Mouse (Mus musculus): Measurements from ENCODE around the gene 1700016D06Rik. TPM values are rescaled to one million over a fixed set of nuclear protein-coding genes. Genes with fewer than 3 reads are reported as not detected.

Gene 1700016D06Rik
- polyA plus RNA-seq, 1 experiment = not detected

DNA sequence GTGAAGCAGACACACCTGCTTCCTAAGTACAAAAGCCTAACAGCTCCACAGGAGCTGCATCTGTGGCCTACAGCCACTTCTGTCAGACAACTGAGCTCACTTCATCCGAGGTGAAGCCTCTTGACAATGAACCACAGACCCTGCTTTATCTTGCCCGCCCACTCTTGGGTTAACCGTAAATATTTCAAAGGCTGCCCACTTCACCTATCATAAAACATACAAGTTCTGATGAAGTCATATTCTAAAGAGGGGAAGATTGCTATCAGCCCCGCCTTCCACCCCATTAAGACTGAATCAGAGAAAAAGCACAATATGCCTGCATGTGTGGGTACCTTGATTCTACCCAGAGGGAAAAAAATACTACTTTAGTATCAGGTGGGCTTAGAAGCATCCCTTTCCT lies 75.8 kb downstream of the 1700016D06Rik start:
- DNase-seq = no peak
- H3K27me3 ChIP-seq (replicated peaks; ENCODE audit: control insufficient read depth, insufficient read depth, low read length) = no peaks in the 10 kb centered on the region
- TF ChIP-seq CTCF (conservative IDR thresholded peaks at IDR 0.05; ENCODE audit: insufficient read depth, insufficient read length, low read depth, low read length) = no peak
- TF ChIP-seq POLR2A (IDR thresholded peaks at IDR 0.05; ENCODE audit: low read depth, low read length) = no peak
- 82% methylated on average over 4 of the region's 4 CpGs for WGBS
- peaks cover 12% of the 10 kb centered on the region; the same call in 1 of the 2 replicates for H3K4me1 ChIP-seq (ENCODE audit: control insufficient read depth, insufficient read depth, low read length)
- H3K4me3 ChIP-seq (ENCODE audit: insufficient read depth, low read depth, low read length) = no peak overlapping the region
- H3K36me3 ChIP-seq (ENCODE audit: control insufficient read depth, insufficient read depth, low read length) = peaks cover 5% of the 10 kb centered on the region; the same call in 1 of the 2 replicates
- no peak overlapping the region for H3K27ac ChIP-seq (ENCODE audit: insufficient read depth, low read depth, low read length)

DNA sequence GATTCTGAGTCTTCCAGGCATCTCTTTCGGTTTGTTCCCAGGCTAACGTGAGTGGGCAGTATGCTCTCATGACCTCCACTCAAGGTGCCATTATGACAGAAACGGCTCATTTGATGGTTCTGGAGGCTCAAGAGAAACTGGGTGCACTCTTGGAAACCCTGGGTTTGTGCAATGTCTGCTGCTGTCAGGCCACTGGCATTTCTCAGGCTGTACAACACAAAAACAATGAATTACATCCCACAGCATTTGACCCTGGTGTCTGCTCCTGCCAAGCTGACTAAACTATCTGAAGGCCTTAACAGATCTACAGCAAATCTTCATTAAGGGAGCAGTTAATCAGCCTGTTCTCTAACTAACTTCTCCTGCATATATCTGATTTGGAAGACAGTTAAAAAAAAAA lies 81.8 kb downstream of the 1700016D06Rik start:
- 82% methylated on average over 3 of the region's 3 CpGs for WGBS
- TF ChIP-seq CTCF (conservative IDR thresholded peaks at IDR 0.05; ENCODE audit: insufficient read depth, insufficient read length, low read depth, low read length) (no peak), POLR2A (IDR thresholded peaks at IDR 0.05; ENCODE audit: low read depth, low read length) (no peak)
- H3K4me3 ChIP-seq (ENCODE audit: insufficient read depth, low read depth, low read length) = no peak overlapping the region
- H3K4me1 ChIP-seq (ENCODE audit: control insufficient read depth, insufficient read depth, low read length) = peaks cover 3% of the 10 kb centered on the region; the same call in 1 of the 2 replicates
- H3K27ac ChIP-seq (ENCODE audit: insufficient read depth, low read depth, low read length) = no peak overlapping the region
- no peaks in the 10 kb centered on the region for H3K27me3 ChIP-seq (replicated peaks; ENCODE audit: control insufficient read depth, insufficient read depth, low read length)
- peaks cover 6% of the 10 kb centered on the region for H3K36me3 ChIP-seq (ENCODE audit: control insufficient read depth, insufficient read depth, low read length)
- DNase-seq = no peak

DNA sequence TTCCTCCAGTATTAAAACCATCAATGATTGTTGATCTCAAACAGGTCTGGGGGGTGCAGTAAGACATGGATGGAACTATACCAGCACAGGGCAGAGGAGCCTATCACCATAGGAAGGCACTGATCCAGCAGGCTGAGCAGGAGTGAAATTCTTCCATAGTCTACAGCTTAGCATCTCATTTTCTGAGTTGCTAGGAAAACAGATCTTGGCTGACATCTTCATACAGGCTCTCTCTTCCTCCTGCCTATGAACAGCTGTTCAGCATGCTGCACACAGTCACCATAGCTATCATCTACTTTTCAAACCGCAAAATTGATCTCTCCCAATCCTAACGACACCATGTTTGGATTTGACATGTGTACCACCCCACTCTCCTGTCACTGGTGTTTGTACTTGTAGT lies 82.8 kb downstream of the 1700016D06Rik start:
- no peak overlapping the region for H3K4me3 ChIP-seq (ENCODE audit: insufficient read depth, low read depth, low read length)
- H3K27ac ChIP-seq (ENCODE audit: insufficient read depth, low read depth, low read length) = no peak overlapping the region
- H3K4me1 ChIP-seq (ENCODE audit: control insufficient read depth, insufficient read depth, low read length) = peaks cover 3% of the 10 kb centered on the region; the same call in 1 of the 2 replicates
- DNase-seq = no peak
- H3K27me3 ChIP-seq (replicated peaks; ENCODE audit: control insufficient read depth, insufficient read depth, low read length) = no peaks in the 10 kb centered on the region
- WGBS = 91% methylated on average over 2 of the region's 2 CpGs
- no peak for TF ChIP-seq POLR2A (IDR thresholded peaks at IDR 0.05; ENCODE audit: low read depth, low read length)
- no peak for TF ChIP-seq CTCF (conservative IDR thresholded peaks at IDR 0.05; ENCODE audit: insufficient read depth, insufficient read length, low read depth, low read length)
- peaks cover 6% of the 10 kb centered on the region for H3K36me3 ChIP-seq (ENCODE audit: control insufficient read depth, insufficient read depth, low read length)

DNA sequence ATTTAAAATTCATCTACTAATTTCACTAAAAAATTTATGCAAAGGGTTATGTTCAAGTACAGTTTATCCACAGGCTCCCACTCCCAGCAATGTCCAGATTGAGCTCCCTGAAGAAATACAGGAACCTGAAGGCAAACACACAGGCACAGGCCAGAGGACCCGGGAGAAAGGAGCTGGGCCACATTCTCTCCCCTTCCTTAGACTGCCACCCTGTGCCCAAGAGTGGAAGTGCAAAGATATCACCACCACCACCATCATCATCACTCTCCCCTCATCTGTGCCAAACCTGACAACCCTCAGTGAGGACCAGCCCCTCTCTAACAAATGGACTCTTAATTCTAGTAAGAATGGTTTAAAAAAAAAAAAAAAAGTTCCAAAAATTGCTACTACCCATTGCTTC lies 84.6 kb downstream of the 1700016D06Rik start:
- 8% methylated on average over 1 of the region's 1 CpGs for WGBS
- peak; percentile 36 for DNase-seq
- Histone ChIP-seq H3K4me3 (ENCODE audit: insufficient read depth, low read depth, low read length) (no peak overlapping the region), H3K36me3 (ENCODE audit: control insufficient read depth, insufficient read depth, low read length) (peaks cover 5% of the 10 kb centered on the region), H3K27me3 (replicated peaks; ENCODE audit: control insufficient read depth, insufficient read depth, low read length) (no peaks in the 10 kb centered on the region), H3K27ac (ENCODE audit: insufficient read depth, low read depth, low read length) (no peak overlapping the region), H3K4me1 (ENCODE audit: control insufficient read depth, insufficient read depth, low read length) (no peaks in the 10 kb centered on the region)
- TF ChIP-seq POLR2A (IDR thresholded peaks at IDR 0.05; ENCODE audit: low read depth, low read length) = no peak
- TF ChIP-seq CTCF (conservative IDR thresholded peaks at IDR 0.05; ENCODE audit: insufficient read depth, insufficient read length, low read depth, low read length) = peak; percentile 78

DNA sequence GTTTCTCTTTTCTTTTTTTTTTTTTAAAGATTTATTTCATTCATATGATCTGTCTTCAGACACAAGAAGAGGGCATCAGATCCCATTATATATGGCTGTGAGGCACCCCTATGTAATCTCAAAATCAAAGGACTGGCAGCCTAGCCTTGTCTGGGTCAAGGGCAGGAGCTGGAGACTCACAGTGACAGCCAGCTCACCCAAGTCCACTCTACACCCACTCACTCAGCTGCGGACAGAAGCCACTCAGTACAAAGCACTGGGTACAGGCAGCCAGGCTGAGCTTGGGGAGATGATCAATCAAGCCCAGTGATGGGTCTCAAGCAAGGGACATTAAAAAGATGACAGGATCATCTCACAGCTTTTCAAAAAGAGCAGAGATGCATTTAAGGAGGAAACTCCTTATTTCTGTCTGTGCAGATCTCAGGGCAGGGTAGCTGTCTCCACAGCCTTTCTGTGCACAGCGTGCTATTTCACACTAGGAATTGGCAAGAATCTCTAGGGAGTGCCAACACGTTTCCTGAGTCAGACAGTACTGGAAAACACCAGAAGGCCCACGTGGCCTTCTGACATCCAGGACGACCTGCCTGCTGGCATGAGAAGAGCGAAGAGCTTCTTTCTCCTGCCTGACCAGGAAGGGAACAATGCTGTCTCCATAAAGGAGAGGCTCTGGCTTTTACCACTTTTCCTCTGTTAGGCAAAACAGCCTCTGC lies 86.6 kb downstream of the 1700016D06Rik start:
- H3K27ac ChIP-seq (ENCODE audit: insufficient read depth, low read depth, low read length) = no peak overlapping the region
- 64% methylated on average over 6 of the region's 6 CpGs for WGBS
- H3K4me3 ChIP-seq (ENCODE audit: insufficient read depth, low read depth, low read length) = no peak overlapping the region
- no peak for DNase-seq
- no peaks in the 10 kb centered on the region for H3K27me3 ChIP-seq (replicated peaks; ENCODE audit: control insufficient read depth, insufficient read depth, low read length)
- no peaks in the 10 kb centered on the region for H3K4me1 ChIP-seq (ENCODE audit: control insufficient read depth, insufficient read depth, low read length)
- peaks cover 3% of the 10 kb centered on the region for H3K36me3 ChIP-seq (ENCODE audit: control insufficient read depth, insufficient read depth, low read length)
- TF ChIP-seq CTCF (conservative IDR thresholded peaks at IDR 0.05; ENCODE audit: insufficient read depth, insufficient read length, low read depth, low read length) = no peak
- TF ChIP-seq POLR2A (IDR thresholded peaks at IDR 0.05; ENCODE audit: low read depth, low read length) = no peak

DNA sequence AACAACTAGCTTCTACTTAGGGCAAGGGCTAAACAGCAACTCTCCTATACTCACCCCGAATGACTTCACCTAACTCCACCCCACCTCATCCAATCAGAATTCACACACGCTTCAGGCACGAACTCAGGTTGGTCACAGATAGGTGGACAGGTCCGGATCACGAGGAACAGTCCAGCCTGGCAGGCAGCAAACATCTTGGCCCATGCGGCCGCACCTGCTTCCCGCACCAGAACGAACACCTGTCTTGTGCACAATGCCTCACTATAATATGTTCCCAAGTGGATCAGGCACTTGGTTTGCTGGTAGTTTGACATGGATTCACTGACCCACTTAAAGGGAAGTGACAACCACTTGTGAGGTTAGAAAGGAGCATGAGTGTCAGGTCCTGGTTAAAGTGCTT lies 92.0 kb downstream of the 1700016D06Rik start:
- TF ChIP-seq POLR2A (IDR thresholded peaks at IDR 0.05; ENCODE audit: low read depth, low read length) = no peak
- no peak for TF ChIP-seq CTCF (conservative IDR thresholded peaks at IDR 0.05; ENCODE audit: insufficient read depth, insufficient read length, low read depth, low read length)
- no peak for DNase-seq
- Histone ChIP-seq H3K36me3 (ENCODE audit: control insufficient read depth, insufficient read depth, low read length) (no peaks in the 10 kb centered on the region), H3K27ac (ENCODE audit: insufficient read depth, low read depth, low read length) (no peak overlapping the region), H3K27me3 (replicated peaks; ENCODE audit: control insufficient read depth, insufficient read depth, low read length) (no peaks in the 10 kb centered on the region), H3K4me3 (ENCODE audit: insufficient read depth, low read depth, low read length) (no peak overlapping the region), H3K4me1 (ENCODE audit: control insufficient read depth, insufficient read depth, low read length) (no peaks in the 10 kb centered on the region)
- 95% methylated on average over 9 of the region's 9 CpGs for WGBS

Other genes starting within 250 kb of the 1700016D06Rik start
- 74.5 and 76.5 TPM in 2 replicates for gene Rab20, start 222.4 kb downstream of the 1700016D06Rik start, polyA plus RNA-seq (2012; rRNA removed)
- gene Naxd, start 203.6 kb downstream of the 1700016D06Rik start, polyA plus RNA-seq (2012; rRNA removed) = 111 and 118 TPM in 2 replicates
- 50.7 and 56.6 TPM in 2 replicates for gene Cars2, start 150.3 kb downstream of the 1700016D06Rik start, polyA plus RNA-seq (2012; rRNA removed)
- gene Ing1, start 145.5 kb downstream of the 1700016D06Rik start, polyA plus RNA-seq (2012; rRNA removed) = 12.0 and 16.3 TPM in 2 replicates
- 36.9 and 45.3 TPM in 2 replicates for gene Ankrd10, start 65.3 kb downstream of the 1700016D06Rik start, polyA plus RNA-seq (2012; rRNA removed)
- 49.3 and 49.6 TPM in 2 replicates for gene Arhgef7, start 26.7 kb upstream of the 1700016D06Rik start, polyA plus RNA-seq (2012; rRNA removed)
- 0.15 TPM in 1 of 2 replicates, not detected in the other for gene Tex29, start 139.4 kb upstream of the 1700016D06Rik start, polyA plus RNA-seq (2012; rRNA removed)